ENCODE assay signal across 1 mouse cellular context in the genomic region with DNA sequence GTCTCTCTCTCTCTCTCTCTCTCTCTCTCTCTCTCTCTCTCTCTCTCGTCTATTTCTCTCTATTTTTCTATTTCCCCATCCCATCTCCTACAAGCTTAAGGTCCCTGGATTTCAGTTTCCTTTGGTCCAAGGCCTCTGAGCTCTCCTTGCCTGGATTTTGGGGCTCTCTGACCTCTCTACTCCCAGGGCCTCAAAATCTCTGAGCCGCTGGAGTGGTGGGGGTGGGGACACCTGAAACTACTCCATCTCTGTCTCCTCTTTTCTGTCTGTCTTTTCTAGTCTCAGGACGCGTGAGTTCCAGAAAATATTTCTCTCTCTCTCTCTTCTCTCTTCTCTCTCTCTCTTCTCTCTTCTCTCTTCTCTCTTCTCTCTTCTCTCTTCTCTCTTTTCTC.
TF ChIP-seq lines count a peak whose summit lies in the region.

No protein-coding gene starts in this region.

TF ChIP-seq in CH12.LX, 34 proteins besides CTCF, POLR2A, EP300 and RAD21 (continued from another document):
- no peak for TF ChIP-seq IRF4 (IDR thresholded peaks at IDR 0.05; ENCODE audit: low read depth, low read length)
- TF ChIP-seq TBP (conservative IDR thresholded peaks at IDR 0.05; ENCODE audit: low read depth, low read length) = no peak
- TF ChIP-seq MAZ (IDR thresholded peaks at IDR 0.05; ENCODE audit: low read depth, low read length) = no peak
- TF ChIP-seq JUN (IDR thresholded peaks at IDR 0.05; ENCODE audit: insufficient read depth, low read depth, low read length) = no peak
- no peak for TF ChIP-seq HCFC1 (IDR thresholded peaks at IDR 0.05; ENCODE audit: low read depth, low read length)
TF ChIP-seq in CH12.LX: peak in this region for 0.
